Mouse (Mus musculus) kidney, embryonic 15.5 days (tissue): ENCODE measurements at regions not wholly inside any gene's neighbourhood (a gene's known extent, or its start where the extent isn't known, plus 50 kb on each side); places are given as distances from the start of the nearest gene placed in this dataset. TPM values are rescaled to one million over a fixed set of nuclear protein-coding genes. Genes with fewer than 3 reads are reported as not detected.

Source experiments
- ATAC-seq: fragments of 200-750 bp; cut with Nextera tagmentation; replicated peaks from 2 replicates; pipeline ENCODE4 v1.8.0; 2017; ENCODE audit warnings: moderate TSS enrichment; ENCODE audit not compliant: low FRiP score
- H3K27ac ChIP-seq: fragments of 300-500 bp; sonication (generic); 2 replicates; pipeline ENCODE4 v1.5.1; 2015; ENCODE audit warnings: mild to moderate bottlenecking, inconsistent platforms
- H3K27me3 ChIP-seq: fragments of 300-500 bp; sonication (generic); 2 replicates; pipeline ENCODE4 v1.6.1; 2015; ENCODE audit warnings: inconsistent platforms
- H3K36me3 ChIP-seq: fragments of 300-500 bp; sonication (generic); 2 replicates; pipeline ENCODE4 v1.6.1; 2015; ENCODE audit warnings: inconsistent platforms
- H3K4me1 ChIP-seq: fragments of 300-500 bp; sonication (generic); 2 replicates; pipeline ENCODE4 v1.6.1; 2015; ENCODE audit warnings: inconsistent platforms
- H3K4me2 ChIP-seq: fragments of 300-500 bp; sonication (generic); 2 replicates; pipeline ENCODE4 v1.6.1; 2015; ENCODE audit warnings: moderate library complexity, mild to moderate bottlenecking, inconsistent platforms
- H3K4me3 ChIP-seq: fragments of 300-500 bp; sonication (generic); replicated peaks from 2 replicates; pipeline ENCODE4 v1.5.1; 2015; ENCODE audit warnings: mild to moderate bottlenecking, inconsistent platforms
- H3K9ac ChIP-seq: fragments of 300-500 bp; sonication (generic); 2 replicates; pipeline ENCODE4 v1.6.1; 2015; ENCODE audit warnings: mild to moderate bottlenecking, inconsistent platforms
- H3K9me3 ChIP-seq: fragments of 300-500 bp; sonication (generic); replicated peaks from 2 replicates; pipeline ENCODE4 v1.6.1; 2016; ENCODE audit warnings: inconsistent platforms
- WGBS: fragments of 180-500 bp; shearing (Covaris S2); methylation state at CpG from one replicate; pipeline ENCODE4 v1.1.7; 2015; ENCODE audit warnings: mixed read lengths; 5-methylcytosine and 5-hydroxymethylcytosine counted together
- microRNA-seq: library from miRNA; unstranded; fragments of <30 nt; microRNA quantifications from one replicate; pipeline ENCODE4, GENCODE M21; 2016

- Histone ChIP-seq H3K27me3 (no peaks in the 10 kb centered on the region), H3K9ac (no peak overlapping the region), H3K36me3 (no peaks in the 10 kb centered on the region), H3K9me3 (no peaks in the 10 kb centered on the region), H3K4me3 (no peak overlapping the region), H3K4me1 (no peaks in the 10 kb centered on the region), H3K27ac (no peak overlapping the region), H3K4me2 (no peak overlapping the region)
- ATAC-seq, result no peak
- 80% methylated on average over 3 of the region's 3 CpGs for WGBS
These were observed 60.9 kb upstream of the Ankrd50 start for GRCm38 (mm10) chr3:38545501-38545896.

GRCm38 (mm10) chr3:38544718-38545500, 60.3 kb upstream of the Ankrd50 start:
- no peak for ATAC-seq
- no peaks in the 10 kb centered on the region for H3K36me3 ChIP-seq
- H3K4me2 ChIP-seq, result no peak overlapping the region
- 93% methylated on average over 4 of the region's 4 CpGs for WGBS
- no peak overlapping the region for H3K9ac ChIP-seq
- no peak overlapping the region for H3K4me3 ChIP-seq
- H3K9me3 ChIP-seq, result no peaks in the 10 kb centered on the region
- H3K27me3 ChIP-seq, result no peaks in the 10 kb centered on the region
- no peaks in the 10 kb centered on the region for H3K4me1 ChIP-seq
- H3K27ac ChIP-seq, result no peak overlapping the region

- Histone ChIP-seq H3K4me3 (no peak overlapping the region), H3K36me3 (no peaks in the 10 kb centered on the region), H3K27ac (no peak overlapping the region), H3K9ac (no peak overlapping the region), H3K9me3 (no peaks in the 10 kb centered on the region), H3K4me1 (no peaks in the 10 kb centered on the region), H3K4me2 (no peak overlapping the region), H3K27me3 (no peaks in the 10 kb centered on the region)
- no peak for ATAC-seq
- 90% methylated on average over 3 of the region's 3 CpGs for WGBS
These were observed 59.2 kb upstream of the Ankrd50 start for GRCm38 (mm10) chr3:38543816-38544215.

GRCm38 (mm10) chr3:38541296-38541695, 56.7 kb upstream of the Ankrd50 start:
- H3K27ac ChIP-seq, result no peak overlapping the region
- H3K4me2 ChIP-seq, result no peak overlapping the region
- H3K4me1 ChIP-seq, result no peaks in the 10 kb centered on the region
- WGBS, result 71% methylated on average over 3 of the region's 3 CpGs
- no peak overlapping the region for H3K9ac ChIP-seq
- no peak overlapping the region for H3K4me3 ChIP-seq
- no peaks in the 10 kb centered on the region for H3K9me3 ChIP-seq
- no peak for ATAC-seq
- H3K36me3 ChIP-seq, result no peaks in the 10 kb centered on the region
- H3K27me3 ChIP-seq, result no peaks in the 10 kb centered on the region

- no peak overlapping the region for H3K27ac ChIP-seq
- WGBS, result 65% methylated on average over 2 of the region's 2 CpGs
- H3K4me1 ChIP-seq, result no peaks in the 10 kb centered on the region
- H3K4me3 ChIP-seq, result no peak overlapping the region
- no peaks in the 10 kb centered on the region for H3K27me3 ChIP-seq
- no peak overlapping the region for H3K9ac ChIP-seq
- H3K4me2 ChIP-seq, result no peak overlapping the region
- no peak for ATAC-seq
- H3K36me3 ChIP-seq, result no peaks in the 10 kb centered on the region
- no peaks in the 10 kb centered on the region for H3K9me3 ChIP-seq
These were observed 53.7 kb upstream of the Ankrd50 start for GRCm38 (mm10) chr3:38538309-38538708.

GRCm38 (mm10) chr3:38537770-38538169, 53.1 kb upstream of the Ankrd50 start:
- no peak overlapping the region for H3K4me3 ChIP-seq
- H3K4me2 ChIP-seq, result no peak overlapping the region
- no peak overlapping the region for H3K27ac ChIP-seq
- ATAC-seq, result no peak
- no peak overlapping the region for H3K9ac ChIP-seq
- no peaks in the 10 kb centered on the region for H3K9me3 ChIP-seq
- H3K36me3 ChIP-seq, result no peaks in the 10 kb centered on the region
- H3K4me1 ChIP-seq, result no peaks in the 10 kb centered on the region
- no peaks in the 10 kb centered on the region for H3K27me3 ChIP-seq

Small RNA genes in the stretch of these regions (microRNA-seq; reads per million reads assigned to microRNA genes)
- not detected for gene Gm24462
